Mouse (Mus musculus): ENCODE measurements around the gene Kmt5a.
"Not testable (repeated sequence)": the region's sequence is repeated elsewhere in the genome, so short reads cannot be mapped to it uniquely, and the experiment has no call there.

Gene Kmt5a

GRCm38 (mm10) chr5:124482436-124482965 lies 42.8 kb downstream of the Kmt5a start:
- DNase-seq (ENCODE audit: low read depth, low spot score): no peak

DNA sequence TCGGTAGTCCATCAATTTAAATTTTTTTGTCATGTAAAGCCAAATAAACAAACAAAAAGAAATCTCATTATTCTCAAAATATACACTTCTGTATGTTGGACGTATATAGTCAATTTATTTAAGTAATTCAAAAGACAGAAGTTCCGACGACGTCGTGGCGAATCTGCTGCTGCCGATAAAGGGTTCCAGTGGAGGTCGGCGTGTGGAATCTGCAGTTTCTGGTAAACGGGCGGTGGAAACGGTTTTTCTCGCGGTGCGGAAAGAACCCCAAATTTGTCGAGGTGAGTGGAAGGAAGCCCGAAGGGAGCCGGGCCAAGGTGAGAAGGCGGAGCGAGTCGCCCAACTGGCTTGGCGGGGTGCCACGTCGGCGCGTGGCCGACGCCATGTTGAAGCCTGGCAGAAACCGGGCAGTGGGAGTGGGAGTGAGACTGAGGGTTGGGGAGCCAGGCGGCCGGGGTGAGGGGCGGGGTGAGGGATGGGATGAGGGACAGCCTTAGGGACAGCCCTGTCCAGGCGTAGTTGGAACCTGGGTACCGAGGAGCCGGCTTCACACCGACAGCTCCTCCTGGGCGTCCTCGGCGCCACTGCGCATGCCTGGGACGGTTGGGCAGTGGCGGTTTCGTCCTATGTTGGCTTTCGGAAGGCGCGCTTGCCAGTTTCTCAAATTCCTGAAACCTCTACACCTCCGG lies 43.4 kb downstream of the Kmt5a start, which contains the start of gene Snrnp35:
Snrnp35 (plus strand) TSS at position 169 of the 689 bp plus-strand sequence.
- DNase-seq (ENCODE audit: low read depth, low spot score): peak; percentile 81

GRCm38 (mm10) chr5:124483655-124484396 lies 44.1 kb downstream of the Kmt5a start:
- DNase-seq (ENCODE audit: low read depth, low spot score): no peak

DNA sequence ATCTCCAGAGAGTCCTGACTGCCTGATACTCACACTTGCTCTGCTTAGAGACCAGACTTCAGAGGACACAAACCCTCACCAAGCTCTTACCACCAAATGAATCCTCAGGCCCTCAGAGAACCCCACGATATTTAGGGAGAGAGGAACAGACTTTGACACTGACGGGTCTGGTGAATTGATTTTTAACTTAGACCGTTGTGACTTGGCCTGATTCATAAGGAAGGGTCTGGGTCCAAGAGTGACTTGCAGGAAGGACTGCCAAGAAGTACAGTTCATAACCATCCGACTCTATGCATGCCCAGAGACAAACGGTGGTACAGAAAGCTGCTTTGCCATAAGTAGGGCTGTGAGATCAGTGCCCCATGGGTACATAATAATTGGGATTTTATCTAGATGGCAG lies 45.9 kb downstream of the Kmt5a start:
- no peak for DNase-seq (ENCODE audit: low read depth, low spot score)

- DNase-seq (ENCODE audit: low read depth, low spot score): no peak
Observed at GRCm38 (mm10) chr5:124488885-124489284, 49.2 kb downstream of the Kmt5a start.

GRCm38 (mm10) chr5:124491732-124492131 lies 52.0 kb downstream of the Kmt5a start:
- no peak for DNase-seq (ENCODE audit: low read depth, low spot score)

DNA sequence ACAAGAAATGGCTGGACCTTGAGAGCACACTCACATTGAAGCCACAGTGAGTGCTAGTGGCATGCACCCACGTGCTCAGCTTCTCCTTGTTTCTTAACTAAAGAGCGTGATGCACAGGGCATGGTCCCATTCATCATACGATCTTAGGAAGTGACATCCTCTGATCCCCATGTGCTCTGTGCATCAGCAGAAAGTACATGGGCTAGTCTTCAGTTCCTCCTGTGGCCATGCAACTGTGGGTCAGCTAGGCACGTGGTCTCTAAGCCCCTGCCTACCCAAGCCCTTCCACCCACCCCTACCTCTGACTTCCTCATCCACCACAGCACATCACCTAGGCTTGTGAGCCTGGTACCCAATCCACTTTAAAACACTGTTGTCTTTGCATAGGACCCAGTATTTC lies 52.9 kb downstream of the Kmt5a start:
- no peak for DNase-seq (ENCODE audit: low read depth, low spot score)

DNA sequence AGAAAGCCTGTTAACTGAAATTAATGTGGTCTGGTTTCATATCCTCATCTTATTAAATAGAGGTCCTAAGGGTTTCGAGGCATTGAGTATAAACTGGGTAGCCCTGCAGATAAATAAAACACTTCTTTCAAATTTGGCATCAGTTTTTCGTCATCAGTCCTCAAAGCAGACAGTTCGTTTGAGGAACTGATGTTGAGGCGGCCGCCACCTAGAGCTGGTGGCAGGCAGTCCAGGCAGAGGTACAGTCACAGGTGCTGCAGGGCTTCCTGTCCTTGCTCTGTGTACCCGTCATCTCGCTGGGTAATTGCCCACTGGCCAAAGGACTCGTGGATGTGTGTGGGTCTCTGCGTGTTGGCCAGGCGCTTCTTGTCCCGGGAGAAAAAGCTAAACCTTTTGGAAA lies 53.7 kb downstream of the Kmt5a start:
- DNase-seq (ENCODE audit: low read depth, low spot score): no peak

GRCm38 (mm10) chr5:124495547-124495946 lies 55.8 kb downstream of the Kmt5a start:
- DNase-seq (ENCODE audit: low read depth, low spot score): no peak

DNA sequence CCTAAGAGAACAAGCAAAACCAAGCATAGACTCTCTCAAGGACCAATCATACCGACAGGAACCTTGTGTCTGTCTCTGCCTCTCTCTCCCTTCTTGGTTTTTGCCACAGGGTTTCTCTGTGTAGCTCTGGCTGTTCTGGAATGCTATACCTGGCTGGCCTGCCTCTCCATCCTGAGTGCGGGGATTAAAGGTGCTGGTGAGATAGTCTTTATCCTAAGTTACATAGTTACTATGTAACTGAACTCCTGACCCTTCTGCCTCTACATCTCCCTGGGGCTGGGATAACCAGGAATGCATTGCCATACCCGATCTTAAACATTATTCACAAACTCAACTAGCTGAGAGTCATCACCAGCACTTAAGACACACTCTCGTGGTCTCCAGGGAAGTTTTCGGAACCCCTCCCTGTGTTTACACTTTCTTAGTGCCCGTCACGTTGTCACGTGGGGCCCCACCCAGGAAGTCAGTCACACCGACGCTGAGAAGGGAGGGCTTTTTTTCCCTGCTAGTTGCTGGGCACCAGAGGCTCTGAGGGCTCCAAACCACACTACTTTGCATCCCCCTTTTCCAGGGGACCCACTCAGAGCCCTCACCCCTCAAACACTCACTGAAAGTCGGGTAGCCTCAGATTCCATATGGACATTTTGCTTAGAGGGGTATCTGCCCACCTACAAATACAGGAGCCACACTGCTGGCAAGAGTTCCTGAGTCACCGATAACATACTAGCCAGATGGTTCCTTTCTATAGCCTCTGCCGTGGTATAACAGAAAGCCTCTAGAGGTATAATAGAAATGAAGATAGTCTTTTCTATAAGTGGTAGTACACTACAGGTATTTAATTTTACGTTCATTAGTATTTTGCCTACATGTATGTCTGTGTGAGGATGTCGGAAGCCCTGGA lies 57.1 kb downstream of the Kmt5a start:
- no peak for DNase-seq (ENCODE audit: low read depth, low spot score)

- no peak for DNase-seq (ENCODE audit: low read depth, low spot score)
Observed at GRCm38 (mm10) chr5:124498221-124498876, 58.6 kb downstream of the Kmt5a start.

GRCm38 (mm10) chr5:124499001-124499400 lies 59.3 kb downstream of the Kmt5a start:
- DNase-seq (ENCODE audit: low read depth, low spot score): no peak

- DNase-seq (ENCODE audit: low read depth, low spot score): not testable (repeated sequence)
Observed at GRCm38 (mm10) chr5:124500037-124500436, 60.3 kb downstream of the Kmt5a start.

GRCm38 (mm10) chr5:124500573-124500972 lies 60.8 kb downstream of the Kmt5a start:
- no peak for DNase-seq (ENCODE audit: low read depth, low spot score)

DNA sequence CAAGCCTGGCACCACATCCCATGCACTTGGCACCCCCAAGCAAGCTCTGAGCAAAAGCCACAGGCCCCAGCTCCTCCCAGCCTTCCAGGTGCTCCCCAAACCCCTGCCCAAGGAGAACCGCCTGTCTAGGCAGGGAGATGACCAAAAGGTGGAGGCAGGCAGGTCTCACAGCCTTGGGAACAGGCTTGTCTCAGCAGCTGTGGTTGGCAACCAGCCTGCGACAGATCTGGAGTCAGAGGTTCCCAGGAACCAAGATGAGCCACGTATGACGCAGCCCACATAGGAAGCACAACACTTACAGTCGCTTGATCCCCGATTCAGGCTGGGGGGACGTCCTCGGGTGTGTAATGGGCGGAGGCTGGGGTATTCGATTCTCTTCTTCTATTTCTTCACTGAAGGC lies 61.8 kb downstream of the Kmt5a start:
- no peak for DNase-seq (ENCODE audit: low read depth, low spot score)

DNA sequence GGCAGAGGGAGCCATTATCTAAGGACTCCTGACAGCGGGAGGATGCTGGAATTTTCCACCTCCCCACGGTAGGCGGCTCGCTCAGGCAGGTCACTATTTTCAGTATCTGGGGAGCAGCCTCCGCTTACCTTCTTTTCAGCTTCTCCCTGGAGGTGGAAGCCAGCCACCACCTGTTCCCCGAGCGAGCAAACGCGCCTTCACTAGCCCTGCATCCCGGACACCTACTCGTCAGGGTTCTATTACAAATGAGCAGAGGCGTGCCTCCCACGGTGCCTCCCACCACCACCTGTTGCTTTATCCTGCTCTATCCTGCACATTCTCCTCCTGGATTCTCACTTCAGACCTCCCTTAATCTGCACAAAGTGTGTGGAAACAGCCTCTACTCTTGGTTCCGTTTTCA lies 64.0 kb downstream of the Kmt5a start:
- no peak for DNase-seq (ENCODE audit: low read depth, low spot score)

DNA sequence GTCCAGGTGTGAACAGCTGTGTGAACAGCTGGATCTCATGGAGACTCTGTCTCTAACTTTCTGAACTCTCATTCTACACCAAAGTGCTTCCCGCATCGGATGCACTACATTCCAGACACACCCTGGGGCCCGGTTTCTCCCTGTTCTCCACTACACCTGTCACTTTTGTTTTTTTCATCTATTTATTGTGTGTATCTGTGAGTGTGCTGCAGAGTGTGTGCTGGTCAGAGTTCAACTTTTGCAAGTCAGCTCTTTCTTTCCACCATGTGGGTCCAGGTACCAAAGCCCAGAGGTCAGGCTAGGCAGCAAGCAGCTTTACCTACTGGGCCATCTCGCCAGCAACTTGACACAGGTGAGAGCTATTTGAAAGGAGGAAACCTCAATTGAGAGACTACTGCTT lies 65.5 kb downstream of the Kmt5a start:
- no peak for DNase-seq (ENCODE audit: low read depth, low spot score)

DNA sequence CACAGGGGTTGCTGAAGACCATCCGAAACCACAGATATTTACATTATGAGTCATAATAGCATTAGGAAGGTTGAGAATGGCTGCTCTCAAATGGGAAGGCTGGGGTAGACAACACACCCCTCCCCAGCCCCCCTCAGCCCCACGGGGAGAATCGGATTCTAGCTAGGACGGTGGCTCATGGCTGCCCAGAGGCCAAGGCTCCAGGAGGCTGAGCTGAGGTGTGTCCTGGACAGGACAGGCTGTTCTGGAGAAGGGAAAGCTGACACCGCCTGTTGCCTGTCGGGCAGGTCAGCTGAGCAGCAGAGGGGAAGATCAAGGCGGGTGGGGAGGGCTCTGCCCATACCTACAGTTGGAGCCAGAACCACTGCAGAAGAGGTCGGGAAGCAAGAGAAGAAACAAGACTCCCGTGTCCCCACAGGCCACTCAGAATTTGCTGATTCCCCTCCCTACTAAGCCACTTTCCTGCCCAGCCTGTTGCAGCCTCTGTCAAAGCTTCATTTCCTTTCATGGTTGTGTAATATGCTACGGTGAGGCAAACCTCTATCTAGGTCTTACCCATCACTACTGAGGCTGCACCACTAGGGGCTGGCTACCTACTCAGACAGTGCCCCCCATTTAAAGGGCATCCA lies 67.1 kb downstream of the Kmt5a start:
- no peak for DNase-seq (ENCODE audit: low read depth, low spot score)

DNA sequence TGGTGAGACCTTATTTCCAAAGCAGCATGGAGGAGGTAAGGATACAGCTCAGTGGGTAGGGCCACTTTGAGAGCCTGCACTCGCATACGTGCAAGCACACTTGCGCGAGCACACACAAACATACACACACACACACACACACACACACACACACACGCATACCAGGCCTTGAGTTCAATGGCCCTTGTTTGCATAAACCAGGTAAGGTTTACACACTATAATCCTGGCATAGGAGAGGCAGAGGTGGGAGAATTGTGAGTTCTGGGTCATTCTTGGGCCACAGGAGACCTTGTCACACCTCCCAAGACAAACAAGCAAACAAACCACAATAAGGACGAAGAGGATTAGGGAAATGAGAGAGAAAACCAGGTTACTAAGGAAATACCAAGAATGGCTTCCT lies 69.5 kb downstream of the Kmt5a start:
- no peak for DNase-seq (ENCODE audit: low read depth, low spot score)

DNA sequence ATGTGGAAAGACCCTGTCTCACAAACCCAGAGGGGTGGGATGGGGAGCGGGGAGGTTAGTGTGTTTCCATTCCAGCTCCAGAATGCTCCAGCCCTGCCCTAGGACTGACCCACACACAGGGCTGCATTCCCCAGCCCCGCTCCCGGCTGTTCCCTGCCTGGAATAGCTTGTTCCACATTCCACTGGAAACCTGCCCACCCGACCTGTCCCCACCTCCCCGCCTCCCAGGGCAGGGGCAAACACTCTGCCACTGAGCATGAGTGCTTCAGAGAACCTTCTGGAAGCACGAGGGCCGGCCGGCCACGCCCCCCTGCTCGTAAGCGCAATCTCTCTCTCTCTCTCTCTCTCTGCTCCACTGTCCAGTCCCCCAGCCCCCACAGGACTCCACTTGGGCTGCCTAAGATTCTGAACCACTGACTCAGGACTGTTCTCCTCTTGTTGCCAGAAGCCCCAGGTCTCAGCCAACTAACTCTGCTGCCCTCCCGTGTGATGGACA lies 70.1 kb downstream of the Kmt5a start:
- no peak for DNase-seq (ENCODE audit: low read depth, low spot score)
